Mouse (Mus musculus) cortical plate, adult 2 months (tissue): Measurements from ENCODE around the gene Plcl2. TPM values are rescaled to one million over a fixed set of nuclear protein-coding genes. Genes with fewer than 3 reads are reported as not detected.
"Not testable (repeated sequence)": the region's sequence is repeated elsewhere in the genome, so short reads cannot be mapped to it uniquely, and the experiment has no call there.

ENCODE experiments used
- H3K27ac ChIP-seq: fragments of 200-500 bp; 2 replicates; pipeline ENCODE4 v1.5.1; 2012; ENCODE audit warnings: low read length, control low read depth, inconsistent platforms; ENCODE audit not compliant: insufficient read depth
- H3K4me1 ChIP-seq: fragments of 200-500 bp; 2 replicates; pipeline ENCODE4 v1.6.1; 2011; ENCODE audit warnings: low read length; ENCODE audit not compliant: control insufficient read depth, insufficient read depth
- H3K4me3 ChIP-seq: fragments of 200-500 bp; 2 replicates; pipeline ENCODE4 v1.5.1; 2011; ENCODE audit warnings: mild to moderate bottlenecking, low read length, control low read depth; ENCODE audit not compliant: insufficient read depth
- CTCF ChIP-seq: fragments of 200-500 bp; IDR thresholded peaks from 2 replicates; pipeline ENCODE4 v1.5.1; 2011; ENCODE audit warnings: mild to moderate bottlenecking, control low read depth, low read length; ENCODE audit not compliant: insufficient read depth; ENCODE audit errors: extremely low read depth
- POLR2A ChIP-seq: fragments of 200-500 bp; IDR thresholded peaks from 2 replicates; pipeline ENCODE4 v1.6.1; 2011; ENCODE audit warnings: mild to moderate bottlenecking, low read length, control low read depth; ENCODE audit not compliant: insufficient read depth; ENCODE audit errors: extremely low read depth
- polyA plus RNA-seq: library from polyadenylated mRNA; depleted of rRNA; stranded (reverse); fragments of >200 nt; gene quantifications from 2 replicates; pipeline ENCODE4 v1.2.3, GENCODE M21; 2012

The Plcl2 gene
- polyA plus RNA-seq, 1 experiment = 39.3 TPM

GRCm38 (mm10) chr17:50522473-50523083 is 13.4 kb downstream of the Plcl2 start:
- Histone ChIP-seq H3K4me3 (no peak overlapping the region), H3K4me1 (peaks cover 5% of the 10 kb centered on the region)

GRCm38 (mm10) chr17:50524970-50525369 is 15.8 kb downstream of the Plcl2 start:
- no peak for TF ChIP-seq POLR2A
- no peak for TF ChIP-seq CTCF
- H3K4me1 ChIP-seq = peaks cover 5% of the 10 kb centered on the region
- no peak overlapping the region; the same call in 1 of the 2 replicates for H3K27ac ChIP-seq
- no peak overlapping the region for H3K4me3 ChIP-seq

More at GRCm38 (mm10) chr17:50522473-50523083, 13.4 kb downstream of the Plcl2 start:
- no peak for TF ChIP-seq CTCF
- no peak for TF ChIP-seq POLR2A
- H3K27ac ChIP-seq = no peak overlapping the region

- Histone ChIP-seq H3K4me1 (peaks cover 5% of the 10 kb centered on the region), H3K4me3 (no peak overlapping the region), H3K27ac (no peak overlapping the region)
- TF ChIP-seq POLR2A (no peak), CTCF (no peak)
Observed at GRCm38 (mm10) chr17:50525821-50526220, 16.6 kb downstream of the Plcl2 start.

GRCm38 (mm10) chr17:50530089-50530488 is 20.9 kb downstream of the Plcl2 start:
- no peak overlapping the region for H3K27ac ChIP-seq
- no peak for TF ChIP-seq POLR2A
- TF ChIP-seq CTCF = no peak
- no peak overlapping the region for H3K4me3 ChIP-seq
- peaks cover 5% of the 10 kb centered on the region for H3K4me1 ChIP-seq

- not testable (repeated sequence) for H3K4me3 ChIP-seq, H3K27ac ChIP-seq
Observed at GRCm38 (mm10) chr17:50534889-50535288, 25.7 kb downstream of the Plcl2 start.

GRCm38 (mm10) chr17:50536409-50537194 is 27.4 kb downstream of the Plcl2 start:
- Histone ChIP-seq H3K4me1 (no peaks in the 10 kb centered on the region; the same call in 1 of the 2 replicates), H3K4me3 (no peak overlapping the region), H3K27ac (no peak overlapping the region)
- TF ChIP-seq CTCF (no peak), POLR2A (no peak)

More at GRCm38 (mm10) chr17:50534889-50535288, 25.7 kb downstream of the Plcl2 start:
- H3K4me1 ChIP-seq = not testable (repeated sequence)

- H3K4me1 ChIP-seq = no peaks in the 10 kb centered on the region; the same call in 1 of the 2 replicates
- no peak overlapping the region for H3K4me3 ChIP-seq
- TF ChIP-seq POLR2A (no peak), CTCF (no peak)
- H3K27ac ChIP-seq = no peak overlapping the region
Observed at GRCm38 (mm10) chr17:50537786-50538185, 28.6 kb downstream of the Plcl2 start.

- no peak for TF ChIP-seq POLR2A
- TF ChIP-seq CTCF = no peak
- Histone ChIP-seq H3K27ac (no peak overlapping the region), H3K4me1 (no peaks in the 10 kb centered on the region), H3K4me3 (no peak overlapping the region)
Observed at GRCm38 (mm10) chr17:50544860-50545259, 35.7 kb downstream of the Plcl2 start.

GRCm38 (mm10) chr17:50545274-50545673 is 36.1 kb downstream of the Plcl2 start:
- no peak overlapping the region for H3K4me3 ChIP-seq
- TF ChIP-seq POLR2A (no peak), CTCF (no peak)
- H3K27ac ChIP-seq = no peak overlapping the region
- H3K4me1 ChIP-seq = no peaks in the 10 kb centered on the region

GRCm38 (mm10) chr17:50552130-50552529 is 42.9 kb downstream of the Plcl2 start:
- Histone ChIP-seq H3K4me1 (no peaks in the 10 kb centered on the region), H3K27ac (no peak overlapping the region), H3K4me3 (no peak overlapping the region)
- no peak for TF ChIP-seq CTCF
- TF ChIP-seq POLR2A = no peak
